Mouse (Mus musculus) limb, embryonic 14.5 days (tissue): ENCODE results near the gene Adat3. TPM values are rescaled to one million over a fixed set of nuclear protein-coding genes. Genes with fewer than 3 reads are reported as not detected.

ENCODE experiments used
- ATAC-seq: fragments of 200-750 bp; cut with Nextera tagmentation; 2 replicates; pipeline ENCODE4 v1.8.0; 2017; ENCODE audit warnings: low read depth, moderate number of reproducible peaks, moderate TSS enrichment; ENCODE audit not compliant: low FRiP score
- DNase-seq: peaks from one replicate; pipeline ENCODE4 v3.0.0-alpha.2; 2015; ENCODE audit warnings: low spot score
- H3K27ac ChIP-seq: fragments of 300-500 bp; sonication (generic); replicated peaks from 2 replicates; pipeline ENCODE4 v1.5.1; 2014; ENCODE audit warnings: low read depth, mild to moderate bottlenecking, low read length, moderate library complexity, mixed read lengths
- H3K27me3 ChIP-seq: fragments of 300-500 bp; sonication (generic); 2 replicates; pipeline ENCODE4 v1.6.1; 2014; ENCODE audit warnings: low read length, mixed read lengths; ENCODE audit not compliant: control insufficient read depth, insufficient read depth
- H3K36me3 ChIP-seq: fragments of 300-500 bp; sonication (generic); 2 replicates; pipeline ENCODE4 v1.6.1; 2014; ENCODE audit warnings: mild to moderate bottlenecking, low read length, moderate library complexity, mixed read lengths; ENCODE audit not compliant: control insufficient read depth, insufficient read depth
- H3K4me1 ChIP-seq: fragments of 300-500 bp; sonication (generic); 2 replicates; pipeline ENCODE4 v1.6.1; 2014; ENCODE audit warnings: antibody characterized with exemption, low read length, mixed read lengths; ENCODE audit not compliant: control insufficient read depth, insufficient read depth
- H3K4me2 ChIP-seq: fragments of 300-500 bp; sonication (generic); replicated peaks from 2 replicates; pipeline ENCODE4 v1.6.1; 2014; ENCODE audit warnings: low read depth, mild to moderate bottlenecking, low read length, moderate library complexity; ENCODE audit not compliant: severe bottlenecking
- H3K4me3 ChIP-seq: fragments of 300-500 bp; sonication (generic); replicated peaks from 2 replicates; pipeline ENCODE4 v1.5.1; 2014; ENCODE audit warnings: low read length
- H3K9ac ChIP-seq: fragments of 300-500 bp; sonication (generic); 2 replicates; pipeline ENCODE4 v1.6.1; 2014; ENCODE audit warnings: mild to moderate bottlenecking, low read depth, low read length, moderate library complexity; ENCODE audit not compliant: severe bottlenecking
- H3K9me3 ChIP-seq: fragments of 300-500 bp; sonication (generic); 2 replicates; pipeline ENCODE4 v1.6.1; 2016; ENCODE audit warnings: low read length; ENCODE audit not compliant: control insufficient read depth
- POLR2A ChIP-seq: fragments of 200-500 bp; IDR thresholded peaks from 2 replicates; pipeline ENCODE4 v1.8.0; 2012; ENCODE audit warnings: inconsistent platforms, mild to moderate bottlenecking, moderate library complexity, borderline replicate concordance; ENCODE audit not compliant: insufficient read depth, insufficient read length; ENCODE audit errors: extremely low read depth
- WGBS: fragments of 180-500 bp; shearing (Covaris S2); extraction: QIAGEN DNeasy Blood & Tissue Kit; methylation state at CpG from one replicate; pipeline ENCODE4 v1.1.7; 2014; 5-methylcytosine and 5-hydroxymethylcytosine counted together
- polyA plus RNA-seq, 2 experiments: library from polyadenylated mRNA; depleted of rRNA in 1 of 2; stranded (reverse) in 1 of 2; unstranded in 1 of 2; fragments of >200 nt; fragmentation: Nextera tagmentation in 1 of 2; extraction: Ambion mirVana in 1 of 2; gene quantifications; 2 replicates each; pipeline versions ENCODE4 v1.2.1 to v1.2.3; 2012 to 2014

The Adat3 gene
- polyA plus RNA-seq, 2 experiments: 5.6 to 16.8 TPM

DNA sequence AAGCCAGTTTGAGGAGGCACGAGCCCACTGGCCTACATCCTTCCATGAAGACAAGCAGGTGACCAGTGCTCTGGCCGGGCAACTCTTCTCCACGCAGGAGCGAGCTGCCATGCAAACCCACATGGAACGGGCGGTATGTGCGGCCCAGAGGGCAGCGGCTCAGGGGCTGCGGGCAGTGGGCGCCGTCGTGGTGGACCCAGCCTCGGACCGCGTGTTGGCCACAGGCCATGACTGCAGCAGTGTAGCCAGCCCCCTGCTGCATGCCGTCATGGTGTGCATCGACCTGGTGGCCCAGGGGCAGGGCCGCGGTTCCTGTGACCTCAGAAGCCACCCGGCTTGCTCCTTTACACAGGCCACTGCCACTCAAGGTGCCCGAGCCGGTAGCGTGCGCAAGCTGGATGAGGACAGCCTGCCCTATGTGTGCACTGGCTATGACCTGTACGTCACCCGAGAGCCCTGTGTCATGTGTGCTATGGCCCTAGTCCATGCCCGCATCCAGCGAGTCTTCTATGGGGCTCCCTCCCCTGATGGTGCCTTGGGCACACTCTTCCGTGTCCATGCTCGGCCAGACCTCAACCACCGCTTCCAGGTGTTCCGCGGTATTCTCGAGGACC is 4.2 kb downstream of the Adat3 start:
- WGBS: 96% methylated on average over 34 of the region's 34 CpGs
- Histone ChIP-seq H3K27me3 (no peaks in the 10 kb centered on the region), H3K4me1 (peaks cover 11% of the 10 kb centered on the region), H3K9ac (no peak overlapping the region), H3K9me3 (no peaks in the 10 kb centered on the region), H3K4me2 (no peak overlapping the region), H3K27ac (no peak overlapping the region), H3K36me3 (peaks cover 55% of the 10 kb centered on the region), H3K4me3 (no peak overlapping the region)
- no peak for TF ChIP-seq POLR2A
- no peak for DNase-seq
- ATAC-seq: no peak

DNA sequence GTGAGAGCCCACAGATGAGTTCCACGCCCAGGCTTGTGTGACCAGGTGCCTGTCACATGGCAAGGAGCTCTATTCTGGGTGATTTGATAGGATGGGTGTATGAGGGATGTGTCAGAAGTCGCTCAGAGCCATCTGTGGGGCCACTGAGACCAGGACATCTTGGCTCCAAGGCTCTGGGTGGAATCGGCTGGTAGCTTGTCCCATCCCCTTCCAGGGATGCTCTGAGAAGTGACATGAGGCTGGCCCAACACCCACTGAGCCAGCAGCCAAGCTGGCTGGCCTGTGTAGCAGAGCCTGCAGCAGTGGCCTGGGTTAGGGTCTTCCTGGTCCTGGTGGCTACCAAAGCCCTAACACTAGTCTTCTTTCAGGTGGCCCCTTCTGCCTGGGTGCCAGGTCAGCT is 5.8 kb downstream of the Adat3 start:
- H3K4me3 ChIP-seq: no peak overlapping the region
- H3K9me3 ChIP-seq: no peaks in the 10 kb centered on the region
- 79% methylated on average over 3 of the region's 3 CpGs for WGBS
- H3K9ac ChIP-seq: no peak overlapping the region
- ATAC-seq (no peak), DNase-seq (no peak)
- no peak overlapping the region for H3K4me2 ChIP-seq
- H3K4me1 ChIP-seq: peaks cover 7% of the 10 kb centered on the region
- no peak for TF ChIP-seq POLR2A
- peaks cover 70% of the 10 kb centered on the region for H3K36me3 ChIP-seq
- H3K27me3 ChIP-seq: no peaks in the 10 kb centered on the region
- no peak overlapping the region for H3K27ac ChIP-seq

DNA sequence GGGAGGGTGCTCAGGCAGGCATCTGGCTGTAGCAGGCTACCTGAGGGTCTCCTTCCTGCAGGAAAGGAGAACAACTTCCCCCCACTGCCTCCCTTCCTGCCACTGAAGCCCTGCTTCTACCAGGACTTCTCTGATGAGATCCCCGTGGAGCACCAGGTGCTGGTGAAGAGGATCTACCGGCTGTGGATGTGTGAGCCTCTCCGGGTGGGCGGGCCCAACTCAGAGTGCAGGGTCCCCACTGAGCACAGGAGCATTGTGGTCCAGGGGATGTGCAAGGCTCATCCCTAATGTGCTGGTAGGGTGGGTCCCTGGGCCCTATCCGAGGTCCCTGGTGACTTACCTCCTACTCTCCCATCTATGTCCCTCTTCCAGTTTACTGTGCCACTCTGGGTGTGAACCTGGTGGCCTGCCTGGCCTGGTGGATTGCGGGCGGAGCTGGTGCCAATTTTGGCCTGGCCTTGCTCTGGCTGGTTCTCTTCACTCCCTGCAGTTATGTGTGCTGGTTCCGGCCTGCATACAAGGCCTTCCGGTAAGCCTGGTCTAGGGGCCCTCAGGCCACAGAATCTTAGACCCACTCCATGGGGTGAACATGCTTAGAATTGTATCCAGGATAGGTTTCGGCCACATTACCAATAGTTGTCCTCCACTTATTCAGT is 6.7 kb downstream of the Adat3 start:
- no peak for ATAC-seq
- H3K4me1 ChIP-seq: no peaks in the 10 kb centered on the region
- no peak overlapping the region for H3K27ac ChIP-seq
- H3K9me3 ChIP-seq: no peaks in the 10 kb centered on the region
- H3K4me2 ChIP-seq: no peak overlapping the region
- no peaks in the 10 kb centered on the region for H3K27me3 ChIP-seq
- H3K9ac ChIP-seq: no peak overlapping the region
- no peak for TF ChIP-seq POLR2A
- H3K4me3 ChIP-seq: no peak overlapping the region
- peaks cover 78% of the 10 kb centered on the region for H3K36me3 ChIP-seq
- DNase-seq: no peak
- 92% methylated on average over 10 of the region's 10 CpGs for WGBS

DNA sequence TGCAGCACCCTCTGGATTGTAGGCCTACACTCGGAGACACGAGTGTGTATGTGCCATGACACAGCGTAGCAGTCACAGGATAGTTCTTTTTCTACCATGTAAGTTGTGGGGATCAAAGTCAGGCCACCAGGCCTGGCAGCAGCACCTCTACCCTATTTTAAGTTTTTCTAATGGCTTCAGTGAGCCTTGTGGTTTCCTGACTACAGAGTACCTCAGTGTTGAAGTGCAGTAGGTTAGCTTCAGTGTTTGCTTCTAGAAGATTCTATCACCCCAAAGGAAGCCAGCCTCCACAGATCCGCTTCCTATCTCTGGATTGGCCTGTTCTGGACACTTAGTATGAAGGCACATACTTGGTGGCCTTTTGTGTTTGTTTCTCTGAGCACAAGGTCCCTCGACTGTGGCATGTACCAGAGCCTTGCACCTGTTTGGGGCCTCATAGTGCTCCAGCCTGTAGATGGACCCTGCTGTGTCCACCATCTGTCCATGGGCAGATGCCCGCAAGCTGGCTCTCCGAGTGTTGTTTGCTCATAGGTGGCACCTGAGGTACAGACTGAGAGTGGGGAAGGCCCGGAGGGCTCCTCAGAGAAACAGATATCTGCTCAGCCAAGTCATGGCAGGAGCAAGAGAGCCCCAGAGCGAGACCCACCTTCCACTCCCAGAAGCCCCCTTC is 7.6 kb downstream of the Adat3 start:
- H3K4me2 ChIP-seq: no peak overlapping the region
- no peak overlapping the region for H3K4me3 ChIP-seq
- no peak overlapping the region for H3K9ac ChIP-seq
- H3K36me3 ChIP-seq: peaks cover 87% of the 10 kb centered on the region
- no peak overlapping the region for H3K27ac ChIP-seq
- H3K9me3 ChIP-seq: no peaks in the 10 kb centered on the region
- ATAC-seq (no peak), DNase-seq (no peak)
- no peaks in the 10 kb centered on the region for H3K27me3 ChIP-seq
- WGBS: 93% methylated on average over 9 of the region's 9 CpGs
- no peak for TF ChIP-seq POLR2A
- no peaks in the 10 kb centered on the region for H3K4me1 ChIP-seq

DNA sequence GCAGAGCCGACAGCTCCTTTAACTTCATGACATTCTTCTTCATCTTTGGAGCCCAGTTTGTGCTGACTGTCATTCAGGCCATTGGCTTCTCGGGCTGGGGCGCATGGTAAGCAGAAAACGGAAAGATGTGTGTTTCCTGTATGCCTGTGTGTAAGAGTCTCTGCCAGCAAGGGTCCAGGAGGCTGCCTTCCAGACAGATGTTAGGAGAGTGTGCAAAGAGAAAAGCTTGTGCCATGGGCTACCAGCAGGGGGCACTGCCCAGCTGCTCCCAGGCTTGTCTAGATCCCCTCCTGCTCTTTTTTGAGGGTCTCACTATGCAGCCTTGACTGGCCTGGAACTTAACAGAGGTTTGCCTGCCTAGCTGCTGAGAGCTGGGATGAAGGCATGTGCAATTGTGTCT is 8.3 kb downstream of the Adat3 start:
- Histone ChIP-seq H3K9me3 (no peaks in the 10 kb centered on the region), H3K27ac (no peak overlapping the region), H3K36me3 (peaks cover 92% of the 10 kb centered on the region), H3K4me3 (no peak overlapping the region), H3K4me2 (no peak overlapping the region), H3K27me3 (no peaks in the 10 kb centered on the region), H3K4me1 (no peaks in the 10 kb centered on the region), H3K9ac (no peak overlapping the region)
- no peak for ATAC-seq
- TF ChIP-seq POLR2A: no peak
- WGBS: 65% methylated on average over 4 of the region's 4 CpGs
- DNase-seq: peak; percentile 23
